Mouse (Mus musculus) gastrocnemius, postnatal 4 days (tissue): ENCODE results near the gene Slc7a11. TPM values are rescaled to one million over a fixed set of nuclear protein-coding genes. Genes with fewer than 3 reads are reported as not detected.

Source experiments
- DNase-seq, 2 experiments: peaks; one replicate each; pipeline ENCODE4 v3.0.0; 2021 to 2022; ENCODE audit warnings: low spot score in 2 of 2, mixed read lengths in 2 of 2
- total RNA-seq, 2 experiments: library from RNA; stranded (reverse); gene quantifications; 2 replicates each; pipeline ENCODE4 v1.2.3; 2021

Slc7a11 gene
- total RNA-seq, 2 experiments from 2014 or later, result 0.37 to 0.39 TPM

- DNase-seq, result no peak
These were observed 135.8 kb downstream of the Slc7a11 start for GRCm38 (mm10) chr3:50307339-50308327.

- DNase-seq, result no peak
These were observed 137.1 kb downstream of the Slc7a11 start for GRCm38 (mm10) chr3:50306334-50306733.

- DNase-seq, result no peak
These were observed 139.3 kb downstream of the Slc7a11 start for GRCm38 (mm10) chr3:50304137-50304536.

GRCm38 (mm10) chr3:50302648-50303047, 140.8 kb downstream of the Slc7a11 start:
- no peak for DNase-seq

- peak; percentile 25 to 35 for DNase-seq
These were observed 142.5 kb downstream of the Slc7a11 start for GRCm38 (mm10) chr3:50300952-50301303.

- DNase-seq, result no peak
These were observed 143.1 kb downstream of the Slc7a11 start for GRCm38 (mm10) chr3:50300002-50300951.

- DNase-seq, result no peak
These were observed 144.9 kb downstream of the Slc7a11 start for GRCm38 (mm10) chr3:50298366-50298991.

- no peak for DNase-seq
These were observed 146.5 kb downstream of the Slc7a11 start for GRCm38 (mm10) chr3:50296956-50297355.

- no peak for DNase-seq
These were observed 168.4 kb downstream of the Slc7a11 start for GRCm38 (mm10) chr3:50275023-50275422.

- DNase-seq, result no peak
These were observed 171.2 kb downstream of the Slc7a11 start for GRCm38 (mm10) chr3:50272222-50272621.

GRCm38 (mm10) chr3:50269680-50270079, 173.7 kb downstream of the Slc7a11 start:
- DNase-seq, result no peak

GRCm38 (mm10) chr3:50262547-50263087, 180.8 kb downstream of the Slc7a11 start:
- DNase-seq, result no peak

- no peak for DNase-seq
These were observed 181.3 kb downstream of the Slc7a11 start for GRCm38 (mm10) chr3:50262066-50262465.

GRCm38 (mm10) chr3:50260667-50261066, 182.7 kb downstream of the Slc7a11 start:
- DNase-seq, result no peak

- DNase-seq, result no peak
These were observed 184.6 kb downstream of the Slc7a11 start for GRCm38 (mm10) chr3:50258852-50259251.

- no peak for DNase-seq
These were observed 193.7 kb downstream of the Slc7a11 start for GRCm38 (mm10) chr3:50249598-50250300.

GRCm38 (mm10) chr3:50235990-50236389, 207.4 kb downstream of the Slc7a11 start:
- no peak for DNase-seq

GRCm38 (mm10) chr3:50233144-50233543, 210.3 kb downstream of the Slc7a11 start:
- no peak for DNase-seq

GRCm38 (mm10) chr3:50224390-50225114, 218.9 kb downstream of the Slc7a11 start:
- no peak for DNase-seq

GRCm38 (mm10) chr3:50220454-50220853, 223.0 kb downstream of the Slc7a11 start:
- no peak for DNase-seq
